Mouse (Mus musculus) 3134 (cell line): ENCODE measurements around the gene 1110051M20Rik.

Source experiments
- DNase-seq: peaks from one replicate; pipeline ENCODE4 v3.0.0-alpha.2; 2011; ENCODE audit warnings: low spot score; ENCODE audit not compliant: insufficient read length; ENCODE audit errors: extremely low read depth

Gene 1110051M20Rik

DNA sequence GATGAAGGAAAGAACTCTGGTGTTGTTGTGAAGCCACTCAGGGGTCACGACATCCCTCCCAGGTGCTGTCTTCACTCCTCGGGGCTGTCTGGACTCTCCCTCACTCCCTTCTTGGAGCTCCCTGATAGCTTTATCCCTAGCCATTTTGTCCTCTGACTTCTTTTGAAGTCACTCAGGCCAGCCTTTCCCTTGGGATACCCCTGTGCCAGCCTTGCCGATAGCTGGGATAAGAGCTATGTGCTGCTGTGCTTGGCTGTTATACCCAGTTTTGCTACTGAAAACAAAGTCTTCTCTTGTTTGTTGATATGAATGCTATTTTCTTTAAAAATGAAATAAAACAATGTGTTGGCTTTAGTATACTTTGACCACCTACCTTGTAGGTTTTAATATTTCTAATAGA is 90.7 kb downstream of the 1110051M20Rik start:
- DNase-seq: no peak

DNA sequence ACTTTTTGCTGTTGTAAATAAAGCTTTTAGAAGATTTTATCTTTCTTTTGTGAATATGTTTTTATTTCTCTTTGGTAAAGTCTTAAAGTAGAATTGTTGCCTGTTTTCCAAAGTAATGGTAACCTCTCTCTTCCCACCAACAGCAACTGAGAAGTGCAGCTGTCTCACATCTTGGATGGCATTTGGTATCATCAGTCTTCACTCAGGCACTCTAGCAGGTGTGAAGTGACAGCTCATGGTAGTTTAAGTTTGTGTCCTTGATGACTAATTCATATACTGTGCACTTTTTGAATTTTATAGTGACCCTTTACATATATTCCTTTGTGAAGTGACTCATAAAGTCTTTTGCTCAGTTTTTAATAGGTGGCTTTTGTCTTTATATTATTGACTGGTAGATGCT is 92.7 kb downstream of the 1110051M20Rik start:
- no peak for DNase-seq

DNA sequence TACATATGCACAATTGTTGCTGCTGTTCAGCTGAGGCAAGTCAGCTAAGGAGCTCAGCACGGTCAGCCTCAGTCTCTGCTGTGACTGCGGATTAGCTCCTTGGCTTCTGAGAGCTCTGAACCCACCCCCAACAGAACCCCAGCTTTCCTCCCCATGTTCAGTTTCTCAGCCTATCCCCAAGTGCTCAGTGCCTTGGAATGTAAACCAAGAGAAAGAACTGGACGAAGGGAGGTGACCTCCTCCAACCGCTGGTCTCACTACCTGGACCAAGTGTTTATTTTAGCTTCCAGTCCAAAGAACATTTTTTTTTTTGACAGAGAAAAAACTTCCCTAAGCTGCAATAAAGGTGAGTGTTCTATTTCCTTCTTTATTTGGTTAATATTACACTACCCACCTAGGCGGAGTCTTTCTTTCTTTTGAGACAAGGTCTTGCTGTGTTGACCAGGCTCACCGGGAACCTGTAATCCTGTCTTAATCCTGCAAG is 94.5 kb downstream of the 1110051M20Rik start:
- DNase-seq: no peak

- DNase-seq: no peak
Measured at GRCm38 (mm10) chr2:91348936-91349335, 95.6 kb downstream of the 1110051M20Rik start.

GRCm38 (mm10) chr2:91345644-91346043 is 98.9 kb downstream of the 1110051M20Rik start:
- no peak for DNase-seq

GRCm38 (mm10) chr2:91339591-91339990 is 104.9 kb downstream of the 1110051M20Rik start:
- no peak for DNase-seq

- DNase-seq: no peak
Measured at GRCm38 (mm10) chr2:91335128-91335527, 109.4 kb downstream of the 1110051M20Rik start.

DNA sequence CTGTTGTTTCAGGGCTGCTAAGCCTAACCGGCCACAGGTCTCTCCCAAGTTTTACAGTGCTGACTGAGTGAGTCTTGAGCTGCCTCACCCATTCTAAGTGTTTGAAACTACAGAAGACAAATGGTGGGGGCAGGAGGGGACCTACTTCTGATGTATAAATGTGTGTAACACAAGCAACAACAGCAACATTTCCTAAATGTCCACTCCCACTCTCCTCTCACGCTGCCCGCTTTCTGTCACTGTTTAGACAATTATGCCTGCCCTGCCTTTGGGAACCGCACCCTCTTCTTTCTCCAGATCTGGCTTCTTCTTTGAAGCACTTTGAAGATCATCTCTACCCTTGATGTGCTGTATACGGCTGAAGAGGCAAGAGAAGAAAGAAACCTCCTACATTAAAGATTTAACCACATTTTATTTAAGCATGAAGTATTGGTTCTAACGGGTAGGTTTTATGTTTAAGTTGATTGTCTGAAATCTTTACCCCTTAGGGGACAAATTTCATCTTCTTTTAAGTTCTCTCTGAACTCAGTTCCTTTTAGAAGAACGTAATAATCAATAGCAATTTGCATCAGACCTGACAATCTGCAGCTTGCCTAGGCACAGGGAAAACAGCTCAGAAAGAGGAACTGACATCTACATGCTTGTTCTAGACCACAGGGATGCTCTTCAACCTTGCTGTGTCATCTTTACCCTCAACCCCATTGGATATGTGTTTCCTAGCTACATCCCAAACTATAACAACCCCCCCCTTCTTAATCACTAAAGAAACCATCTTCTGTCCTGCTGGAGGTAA is 113.3 kb downstream of the 1110051M20Rik start:
- no peak for DNase-seq

DNA sequence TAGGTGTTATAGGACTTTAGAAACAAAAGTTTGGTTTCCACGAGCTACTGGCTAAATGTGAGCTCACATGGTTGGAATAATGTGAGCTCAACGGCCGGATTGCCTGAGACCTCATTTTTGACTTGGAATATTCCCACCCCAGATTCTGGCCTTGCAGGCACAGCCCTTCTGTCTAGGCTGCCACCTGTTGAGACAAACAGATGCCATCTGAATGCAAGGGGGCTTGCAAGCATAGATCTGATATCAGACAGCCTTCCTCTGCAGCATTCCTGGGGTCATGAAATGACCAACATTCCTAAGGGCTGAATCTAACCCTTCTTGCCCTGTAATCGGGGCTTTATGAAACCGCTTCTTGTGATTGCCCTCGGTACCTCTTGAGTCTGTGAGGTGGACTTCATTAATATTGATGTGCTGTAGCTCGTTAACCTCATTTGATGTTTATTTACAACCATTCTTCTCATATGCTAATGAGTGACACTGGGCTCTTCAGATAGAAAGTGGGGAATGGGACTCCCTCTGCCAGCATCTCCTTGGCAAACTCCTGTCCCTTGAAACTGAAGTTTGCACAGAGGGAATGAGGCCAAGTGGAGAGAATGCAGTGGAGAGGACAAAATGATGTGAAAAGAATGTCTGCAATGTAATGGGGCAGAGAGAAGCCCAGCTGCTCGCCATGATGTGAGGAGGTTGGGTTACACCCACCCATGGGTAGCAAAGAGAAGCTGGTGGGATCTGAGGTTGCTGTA is 114.3 kb downstream of the 1110051M20Rik start:
- DNase-seq: no peak

DNA sequence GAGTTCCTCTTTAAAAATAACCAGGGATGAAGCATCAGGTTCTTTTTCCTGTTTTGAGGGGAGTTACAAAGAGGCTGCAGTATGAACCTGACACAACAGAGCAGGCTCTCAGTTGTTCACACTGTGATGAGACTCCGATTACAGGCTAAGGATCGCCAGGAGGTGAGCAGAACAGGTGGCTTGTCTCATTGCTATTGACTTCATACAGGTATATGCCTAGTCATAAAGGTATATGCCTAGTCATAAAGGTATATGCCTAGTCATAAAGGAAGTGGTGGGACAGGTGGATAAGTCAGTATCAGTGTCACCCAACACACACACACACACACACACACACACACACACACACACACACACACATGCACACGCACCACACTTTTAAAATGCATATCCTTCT is 115.8 kb downstream of the 1110051M20Rik start:
- DNase-seq: no peak

- no peak for DNase-seq
Measured at GRCm38 (mm10) chr2:91327968-91328728, 116.4 kb downstream of the 1110051M20Rik start.

GRCm38 (mm10) chr2:91326746-91327350 is 117.7 kb downstream of the 1110051M20Rik start:
- DNase-seq: no peak

- DNase-seq: no peak
Measured at GRCm38 (mm10) chr2:91324761-91325421, 119.6 kb downstream of the 1110051M20Rik start.

- no peak for DNase-seq
Measured at GRCm38 (mm10) chr2:91324346-91324745, 120.2 kb downstream of the 1110051M20Rik start.

GRCm38 (mm10) chr2:91322490-91322889 is 122.0 kb downstream of the 1110051M20Rik start:
- no peak for DNase-seq

DNA sequence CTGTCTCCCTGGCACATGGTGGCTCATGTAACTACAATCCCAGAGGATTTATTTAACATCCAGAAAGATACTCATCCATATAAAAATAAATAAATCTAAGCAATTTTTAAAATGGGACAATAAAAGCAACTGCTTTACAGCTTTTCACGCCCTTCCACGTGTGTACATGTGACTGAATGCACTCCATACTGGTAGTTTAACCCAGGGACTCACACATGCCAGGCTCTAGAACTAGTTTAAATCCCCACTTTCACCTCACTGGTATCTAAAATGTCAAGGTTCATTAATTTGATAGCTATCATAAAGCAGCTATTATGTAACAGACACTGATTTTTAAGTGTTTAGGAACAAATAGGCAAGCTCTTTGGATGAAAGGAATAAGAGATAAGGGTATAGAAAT is 122.6 kb downstream of the 1110051M20Rik start:
- no peak for DNase-seq

GRCm38 (mm10) chr2:91320559-91321529 is 123.7 kb downstream of the 1110051M20Rik start:
- no peak for DNase-seq

DNA sequence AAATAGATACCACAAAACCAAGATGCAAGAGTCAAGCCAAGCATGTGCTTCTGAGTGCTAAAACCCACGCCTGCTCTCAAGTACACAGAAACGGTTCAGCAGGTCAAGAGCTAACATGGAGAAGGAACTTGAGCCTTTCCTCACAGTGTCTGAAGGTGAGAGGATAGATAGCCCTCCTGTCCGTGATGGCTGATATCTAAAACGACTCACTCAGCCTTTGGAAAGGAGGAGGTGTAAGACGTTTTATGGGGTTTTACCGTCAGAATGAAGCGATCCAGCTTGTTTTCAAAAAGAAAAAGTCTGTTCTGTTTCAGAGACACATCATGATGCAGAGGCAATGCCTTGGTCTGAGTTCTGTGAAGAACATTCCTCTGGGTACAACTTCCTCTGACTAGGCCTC is 130.3 kb downstream of the 1110051M20Rik start:
- no peak for DNase-seq
